Mouse (Mus musculus) kidney, embryonic 15.5 days (tissue): ENCODE measurements around the gene Ntrk3. TPM values are rescaled to one million over a fixed set of nuclear protein-coding genes. Genes with fewer than 3 reads are reported as not detected.

Source experiments
- ATAC-seq: fragments of 200-750 bp; cut with Nextera tagmentation; replicated peaks from 2 replicates; pipeline ENCODE4 v1.8.0; 2017; ENCODE audit warnings: moderate TSS enrichment; ENCODE audit not compliant: low FRiP score
- H3K27ac ChIP-seq: fragments of 300-500 bp; sonication (generic); 2 replicates; pipeline ENCODE4 v1.5.1; 2015; ENCODE audit warnings: mild to moderate bottlenecking, inconsistent platforms
- H3K27me3 ChIP-seq: fragments of 300-500 bp; sonication (generic); 2 replicates; pipeline ENCODE4 v1.6.1; 2015; ENCODE audit warnings: inconsistent platforms
- H3K36me3 ChIP-seq: fragments of 300-500 bp; sonication (generic); 2 replicates; pipeline ENCODE4 v1.6.1; 2015; ENCODE audit warnings: inconsistent platforms
- H3K4me1 ChIP-seq: fragments of 300-500 bp; sonication (generic); 2 replicates; pipeline ENCODE4 v1.6.1; 2015; ENCODE audit warnings: inconsistent platforms
- H3K4me2 ChIP-seq: fragments of 300-500 bp; sonication (generic); 2 replicates; pipeline ENCODE4 v1.6.1; 2015; ENCODE audit warnings: moderate library complexity, mild to moderate bottlenecking, inconsistent platforms
- H3K4me3 ChIP-seq: fragments of 300-500 bp; sonication (generic); replicated peaks from 2 replicates; pipeline ENCODE4 v1.5.1; 2015; ENCODE audit warnings: mild to moderate bottlenecking, inconsistent platforms
- H3K9ac ChIP-seq: fragments of 300-500 bp; sonication (generic); 2 replicates; pipeline ENCODE4 v1.6.1; 2015; ENCODE audit warnings: mild to moderate bottlenecking, inconsistent platforms
- H3K9me3 ChIP-seq: fragments of 300-500 bp; sonication (generic); replicated peaks from 2 replicates; pipeline ENCODE4 v1.6.1; 2016; ENCODE audit warnings: inconsistent platforms
- WGBS: fragments of 180-500 bp; shearing (Covaris S2); methylation state at CpG from one replicate; pipeline ENCODE4 v1.1.7; 2015; ENCODE audit warnings: mixed read lengths; 5-methylcytosine and 5-hydroxymethylcytosine counted together
- polyA plus RNA-seq: library from polyadenylated mRNA; unstranded; fragments of >200 nt; fragmentation: Nextera tagmentation; extraction: Ambion mirVana; gene quantifications from 2 replicates; pipeline ENCODE4 v1.2.1, GENCODE M21; 2015

The Ntrk3 gene
- polyA plus RNA-seq, 1 experiment from 2014 or later = 4.4 TPM

- Histone ChIP-seq H3K27ac (no peak overlapping the region), H3K27me3 (no peaks in the 10 kb centered on the region), H3K9ac (no peak overlapping the region), H3K36me3 (no peaks in the 10 kb centered on the region), H3K4me1 (peaks cover 5% of the 10 kb centered on the region; the same call in 1 of the 2 replicates), H3K9me3 (no peaks in the 10 kb centered on the region), H3K4me3 (no peak overlapping the region), H3K4me2 (no peak overlapping the region)
- ATAC-seq = no peak
- 20% methylated on average over 7 of the region's 7 CpGs for WGBS
Observed at GRCm38 (mm10) chr7:78491176-78491575, 246.6 kb downstream of the Ntrk3 start.

DNA sequence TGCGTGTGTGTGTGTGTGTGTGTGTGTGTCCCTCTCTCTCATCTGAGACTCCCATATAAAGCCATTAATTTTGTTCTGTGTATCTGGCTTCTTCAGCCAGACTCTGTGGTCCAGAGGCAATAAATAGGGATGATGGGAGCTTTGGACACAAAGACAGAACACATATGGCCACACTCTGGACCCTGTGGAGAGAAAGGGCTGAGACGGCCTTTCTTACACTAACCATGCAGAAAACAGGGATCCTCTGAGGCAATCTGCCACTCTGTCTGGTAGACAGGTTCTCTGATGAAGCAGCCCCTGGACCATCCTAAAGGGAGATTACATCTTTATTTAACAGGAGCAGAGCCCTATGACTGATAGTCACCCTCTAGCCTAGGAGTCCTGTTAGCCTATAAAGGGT is 253.5 kb downstream of the Ntrk3 start:
- Histone ChIP-seq H3K4me1 (no peaks in the 10 kb centered on the region), H3K9me3 (no peaks in the 10 kb centered on the region), H3K4me3 (no peak overlapping the region), H3K4me2 (no peak overlapping the region), H3K36me3 (no peaks in the 10 kb centered on the region), H3K27me3 (no peaks in the 10 kb centered on the region), H3K27ac (no peak overlapping the region), H3K9ac (no peak overlapping the region)
- 82% methylated on average over 2 of the region's 2 CpGs for WGBS
- no peak for ATAC-seq

DNA sequence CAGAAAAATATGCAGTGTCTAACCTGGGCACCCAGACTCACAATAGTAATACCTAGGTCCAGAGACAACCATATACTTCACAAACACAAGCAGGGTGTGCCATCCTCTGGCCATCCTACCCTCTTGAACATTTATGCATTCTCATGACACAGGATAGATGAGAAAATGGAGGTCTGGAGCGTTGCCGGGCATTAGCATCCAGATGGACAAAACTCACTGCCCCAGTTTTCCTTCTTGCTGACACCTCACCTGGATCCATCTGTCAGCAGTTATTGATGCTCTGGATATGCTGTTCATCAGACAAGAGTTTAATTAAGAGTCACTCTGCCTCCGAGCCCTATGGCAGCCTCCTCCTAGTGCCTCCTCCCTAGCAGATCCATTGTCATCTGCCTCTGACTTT is 254.1 kb downstream of the Ntrk3 start:
- H3K9ac ChIP-seq = no peak overlapping the region
- no peaks in the 10 kb centered on the region for H3K4me1 ChIP-seq
- no peak overlapping the region for H3K27ac ChIP-seq
- no peak overlapping the region for H3K4me2 ChIP-seq
- no peak overlapping the region for H3K4me3 ChIP-seq
- no peaks in the 10 kb centered on the region for H3K27me3 ChIP-seq
- no peak for ATAC-seq
- no peaks in the 10 kb centered on the region for H3K9me3 ChIP-seq
- no peaks in the 10 kb centered on the region for H3K36me3 ChIP-seq
- 89% methylated on average over 3 of the region's 3 CpGs for WGBS

DNA sequence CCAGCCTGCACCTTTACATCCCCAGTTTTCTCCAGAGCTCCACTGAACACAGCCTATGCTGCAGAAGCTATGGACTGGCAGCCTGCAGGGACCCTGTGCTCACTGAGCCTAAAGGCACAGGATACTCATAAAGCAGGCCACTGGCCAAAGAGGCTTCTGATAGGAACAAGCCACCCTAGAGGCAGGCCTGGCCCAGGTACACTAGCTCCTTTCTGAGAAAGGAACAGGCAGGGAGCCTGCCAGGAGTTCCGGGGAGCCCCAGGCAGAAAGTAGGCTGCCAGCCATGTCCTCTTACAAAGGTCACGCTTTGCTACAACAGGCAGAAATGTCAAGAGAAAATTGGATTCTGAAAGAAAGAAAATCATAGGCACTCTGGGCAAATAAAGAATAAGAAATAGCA is 254.8 kb downstream of the Ntrk3 start:
- Histone ChIP-seq H3K9me3 (no peaks in the 10 kb centered on the region), H3K4me3 (no peak overlapping the region), H3K27ac (no peak overlapping the region), H3K9ac (no peak overlapping the region), H3K36me3 (no peaks in the 10 kb centered on the region), H3K4me2 (no peak overlapping the region), H3K4me1 (no peaks in the 10 kb centered on the region), H3K27me3 (no peaks in the 10 kb centered on the region)
- no peak for ATAC-seq
- WGBS = 72% methylated on average over 2 of the region's 2 CpGs

- Histone ChIP-seq H3K4me1 (no peaks in the 10 kb centered on the region), H3K27me3 (no peaks in the 10 kb centered on the region), H3K9ac (no peak overlapping the region), H3K27ac (no peak overlapping the region), H3K4me2 (no peak overlapping the region), H3K9me3 (no peaks in the 10 kb centered on the region), H3K4me3 (no peak overlapping the region), H3K36me3 (no peaks in the 10 kb centered on the region)
- no peak for ATAC-seq
- 67% methylated on average over 2 of the region's 2 CpGs for WGBS
Observed at GRCm38 (mm10) chr7:78478881-78479280, 258.9 kb downstream of the Ntrk3 start.

- no peak overlapping the region for H3K27ac ChIP-seq
- H3K9ac ChIP-seq = no peak overlapping the region
- WGBS = 93% methylated on average over 4 of the region's 4 CpGs
- H3K4me1 ChIP-seq = no peaks in the 10 kb centered on the region
- no peaks in the 10 kb centered on the region for H3K27me3 ChIP-seq
- no peak for ATAC-seq
- H3K36me3 ChIP-seq = no peaks in the 10 kb centered on the region
- H3K4me3 ChIP-seq = no peak overlapping the region
- H3K4me2 ChIP-seq = no peak overlapping the region
- H3K9me3 ChIP-seq = no peaks in the 10 kb centered on the region
Observed at GRCm38 (mm10) chr7:78471755-78472154, 266.1 kb downstream of the Ntrk3 start.

DNA sequence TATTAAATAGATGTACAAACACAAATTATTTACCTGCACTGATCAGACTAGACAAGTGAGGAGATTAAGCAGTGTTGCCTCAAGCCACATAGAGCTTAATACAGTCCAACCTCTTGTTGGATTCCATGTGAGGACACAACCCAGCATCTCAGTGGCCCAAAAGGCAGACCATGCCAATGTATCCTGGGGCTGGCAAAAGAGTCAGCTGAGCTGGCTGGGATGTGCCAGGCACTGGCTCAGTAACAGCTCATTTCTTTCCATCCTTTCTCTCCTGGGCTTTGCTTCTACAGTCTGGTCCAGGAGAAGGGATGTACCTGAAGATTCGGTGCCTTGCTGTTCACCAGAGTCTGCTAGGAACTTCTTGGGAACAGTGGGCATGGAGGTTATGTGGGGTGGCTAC is 266.5 kb downstream of the Ntrk3 start:
- Histone ChIP-seq H3K27ac (no peak overlapping the region), H3K9ac (no peak overlapping the region), H3K4me1 (no peaks in the 10 kb centered on the region), H3K27me3 (no peaks in the 10 kb centered on the region), H3K4me3 (no peak overlapping the region), H3K36me3 (no peaks in the 10 kb centered on the region), H3K9me3 (no peaks in the 10 kb centered on the region), H3K4me2 (no peak overlapping the region)
- WGBS = 86% methylated on average over 1 of the region's 1 CpGs
- ATAC-seq = no peak

DNA sequence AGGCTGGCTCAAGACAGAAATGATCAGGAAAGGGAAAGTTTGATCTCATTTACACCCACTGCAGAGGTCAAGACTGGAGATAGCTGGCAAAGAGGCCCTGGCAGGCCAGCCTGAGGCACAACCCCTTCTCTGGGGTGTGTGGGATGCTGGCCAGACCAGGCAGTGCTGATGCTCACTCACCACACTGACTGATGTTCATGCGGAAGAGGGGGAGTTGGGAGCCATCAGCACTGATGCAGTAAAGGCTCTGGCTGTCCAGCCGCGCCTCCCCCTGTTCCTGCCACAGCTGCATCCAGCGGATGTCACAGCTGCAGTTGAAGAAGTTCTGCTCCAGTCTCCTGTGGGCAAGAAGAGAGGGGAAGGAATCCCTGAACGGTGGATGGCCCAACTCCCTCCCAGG is 275.2 kb downstream of the Ntrk3 start:
- Histone ChIP-seq H3K27me3 (no peaks in the 10 kb centered on the region), H3K4me2 (no peak overlapping the region), H3K9ac (no peak overlapping the region), H3K27ac (no peak overlapping the region), H3K4me3 (no peak overlapping the region), H3K36me3 (no peaks in the 10 kb centered on the region), H3K9me3 (no peaks in the 10 kb centered on the region), H3K4me1 (no peaks in the 10 kb centered on the region)
- ATAC-seq = no peak
- 54% methylated on average over 5 of the region's 5 CpGs for WGBS

- WGBS = 86% methylated on average over 1 of the region's 1 CpGs
- H3K27me3 ChIP-seq = no peaks in the 10 kb centered on the region
- no peaks in the 10 kb centered on the region for H3K9me3 ChIP-seq
- H3K4me1 ChIP-seq = no peaks in the 10 kb centered on the region
- no peaks in the 10 kb centered on the region for H3K36me3 ChIP-seq
- no peak overlapping the region for H3K27ac ChIP-seq
- no peak for ATAC-seq
- no peak overlapping the region for H3K4me2 ChIP-seq
- no peak overlapping the region for H3K4me3 ChIP-seq
- H3K9ac ChIP-seq = no peak overlapping the region
Observed at GRCm38 (mm10) chr7:78459021-78459420, 278.8 kb downstream of the Ntrk3 start.

DNA sequence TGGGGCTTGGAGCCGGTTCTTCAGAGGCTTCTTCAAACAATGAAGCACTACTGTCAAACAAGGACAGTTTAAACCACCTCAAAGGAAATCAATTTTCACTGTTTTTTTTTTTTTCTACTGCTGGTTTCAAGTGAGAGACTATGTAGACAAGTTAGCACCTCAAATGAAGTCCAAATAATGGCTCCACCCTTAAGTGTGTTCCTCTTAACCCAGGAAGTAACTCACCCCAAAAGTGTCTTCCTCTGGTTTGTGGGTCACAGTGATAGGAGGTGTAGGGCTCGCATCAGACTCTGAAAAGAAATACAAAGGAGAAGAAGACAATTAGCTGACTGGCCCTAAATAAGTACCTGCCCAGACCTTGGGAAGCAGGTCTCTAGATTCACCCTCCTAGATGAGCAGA is 286.1 kb downstream of the Ntrk3 start:
- H3K27ac ChIP-seq = no peak overlapping the region
- H3K4me3 ChIP-seq = no peak overlapping the region
- H3K4me2 ChIP-seq = no peak overlapping the region
- H3K36me3 ChIP-seq = no peaks in the 10 kb centered on the region
- ATAC-seq = no peak
- whole genome bisulfite sequencing = 81% methylated on average over 2 of the region's 2 CpGs
- H3K4me1 ChIP-seq = no peaks in the 10 kb centered on the region
- H3K27me3 ChIP-seq = no peaks in the 10 kb centered on the region
- no peaks in the 10 kb centered on the region for H3K9me3 ChIP-seq
- H3K9ac ChIP-seq = no peak overlapping the region

DNA sequence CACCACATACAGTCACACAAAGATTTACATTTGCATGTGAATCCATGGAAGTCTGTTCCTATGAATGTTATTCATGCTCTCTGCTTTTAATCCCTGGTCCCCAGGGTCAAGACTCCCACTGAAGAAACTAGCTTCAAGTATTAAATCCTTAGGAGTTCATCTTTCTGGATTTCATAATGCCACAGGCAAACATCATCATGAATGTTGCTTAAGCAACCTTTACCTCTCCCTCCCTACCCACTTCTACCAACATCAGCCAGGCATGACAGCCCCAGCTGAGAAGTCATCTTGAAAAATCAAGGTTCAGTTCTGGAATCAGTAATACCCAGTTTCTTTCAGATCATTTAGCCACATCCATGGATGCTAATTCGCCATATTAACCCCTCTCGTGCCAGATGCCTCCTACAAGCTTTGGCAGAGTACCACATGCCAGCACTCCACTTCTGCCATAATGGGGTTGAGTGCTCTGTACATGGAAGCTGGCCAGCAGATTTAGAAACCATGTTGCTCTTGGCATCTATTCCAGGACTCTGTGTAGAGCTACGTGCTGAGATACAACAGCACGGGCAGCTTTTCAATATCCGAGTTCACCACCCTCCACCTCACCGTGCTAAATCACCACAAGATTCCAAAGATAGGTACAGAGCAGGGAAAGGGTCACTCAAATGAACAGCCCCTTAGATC is 287.8 kb downstream of the Ntrk3 start:
- H3K4me1 ChIP-seq = no peaks in the 10 kb centered on the region
- no peaks in the 10 kb centered on the region for H3K27me3 ChIP-seq
- no peak overlapping the region for H3K9ac ChIP-seq
- H3K36me3 ChIP-seq = no peaks in the 10 kb centered on the region
- ATAC-seq = no peak
- H3K4me2 ChIP-seq = no peak overlapping the region
- WGBS = 86% methylated on average over 6 of the region's 6 CpGs
- no peaks in the 10 kb centered on the region for H3K9me3 ChIP-seq
- H3K4me3 ChIP-seq = no peak overlapping the region
- no peak overlapping the region for H3K27ac ChIP-seq

DNA sequence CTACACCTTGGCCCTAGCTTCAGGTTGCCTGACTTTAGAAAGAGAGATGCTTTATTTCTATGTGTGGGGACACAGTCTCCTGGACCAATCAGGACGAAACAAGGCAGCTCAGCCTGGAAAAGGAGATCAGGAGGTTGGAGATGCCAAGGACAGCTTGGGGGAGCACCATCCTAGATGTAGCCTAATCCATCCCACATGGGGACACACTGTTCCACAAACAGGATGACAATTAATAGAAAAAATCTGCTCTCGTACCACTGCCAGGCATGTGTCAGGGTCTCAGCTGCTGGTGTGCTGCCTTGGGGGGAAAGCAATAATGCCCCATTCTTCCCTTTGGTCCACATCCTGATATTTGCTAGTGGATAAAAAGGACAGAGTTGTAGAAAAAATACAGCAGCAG is 289.0 kb downstream of the Ntrk3 start:
- H3K9ac ChIP-seq = no peak overlapping the region
- H3K36me3 ChIP-seq = no peaks in the 10 kb centered on the region
- no peaks in the 10 kb centered on the region for H3K4me1 ChIP-seq
- H3K4me2 ChIP-seq = no peak overlapping the region
- no peaks in the 10 kb centered on the region for H3K27me3 ChIP-seq
- no peak overlapping the region for H3K27ac ChIP-seq
- no peak overlapping the region for H3K4me3 ChIP-seq
- H3K9me3 ChIP-seq = no peaks in the 10 kb centered on the region
- WGBS = 83% methylated on average over 2 of the region's 2 CpGs
- ATAC-seq = no peak

GRCm38 (mm10) chr7:78443373-78444036 is 294.3 kb downstream of the Ntrk3 start:
- Histone ChIP-seq H3K27ac (no peak overlapping the region), H3K4me2 (no peak overlapping the region), H3K36me3 (no peaks in the 10 kb centered on the region), H3K27me3 (no peaks in the 10 kb centered on the region), H3K9me3 (no peaks in the 10 kb centered on the region), H3K4me3 (no peak overlapping the region), H3K4me1 (no peaks in the 10 kb centered on the region), H3K9ac (no peak overlapping the region)
- WGBS = 86% methylated on average over 5 of the region's 5 CpGs
- no peak for ATAC-seq
